ENCODE assay signal across 13 mouse cellular contexts in genomic region chr9:13544133-13544532, GRCm38 (mm10).
A peak's percentile ranks its signal among the peaks of the same experiment; 100 is the strongest.
DNase-seq lines count a peak whose midpoint lies in the region.
"Had no signal": no experiment of that assay in that cellular context is flagged by ENCODE, and none has a peak within 500 bp of the region (broad histone marks: within the 10 kb centered on the region; RNA-seq: fewer than 3 reads in every experiment).

No protein-coding gene starts in this region.

- peak; percentile 33 to 78 for DNase-seq in adrenal gland, adult (ENCODE audit: inconsistent age in 2 of 2, low spot score in 1 of 2)
- no peak for DNase-seq in adrenal gland, postnatal 4 days (ENCODE audit: low spot score in 2 of 2)
- peak; percentile 22 for DNase-seq in ovary, postnatal 36 days (ENCODE audit: low spot score)
- no peak for DNase-seq in ovary, postnatal 10 days (ENCODE audit: low spot score)
- peak; percentile 13 to 19 for DNase-seq in adrenal gland, postnatal 36 days
- DNase-seq in spleen, postnatal 4 days (ENCODE audit: low spot score in 2 of 2): no peak
- DNase-seq in frontal cortex, postnatal 14 days (ENCODE audit: low spot score in 2 of 2): no peak
- DNase-seq: cerebellum, adult 2 months; cerebellum, postnatal 14 days; gastrocnemius, adult 2 months; gastrocnemius, postnatal 25 days; heart, postnatal 36 days; kidney, adult 2 months had no signal

Comparison
In these comparisons a context has a peak if more than half of its experiments do, and no peak if none do; other contexts are left out.
1. DNase-seq: peak in adrenal gland, adult (2 of 2), ovary, postnatal 36 days (single experiment) and adrenal gland, postnatal 36 days (2 of 2); none in adrenal gland, postnatal 4 days (0 of 2), ovary, postnatal 10 days (single experiment), spleen, postnatal 4 days (0 of 2) and frontal cortex, postnatal 14 days (0 of 2).